Mouse (Mus musculus) c-Kit-positive CD71-negative TER-119-negative erythroid progenitor cells, embryonic 14.5 days (primary cell): ENCODE measurements around the gene Atox1.

Source experiments
- DNase-seq: peaks from one replicate; pipeline ENCODE4 v3.0.0-alpha.2; 2013; ENCODE audit warnings: low read depth

The Atox1 gene

GRCm38 (mm10) chr11:55461019-55461645 lies at the start of gene Atox1:
Atox1 (minus strand) TSS chr11:55461239.
- peak; percentile 96 for DNase-seq

DNA sequence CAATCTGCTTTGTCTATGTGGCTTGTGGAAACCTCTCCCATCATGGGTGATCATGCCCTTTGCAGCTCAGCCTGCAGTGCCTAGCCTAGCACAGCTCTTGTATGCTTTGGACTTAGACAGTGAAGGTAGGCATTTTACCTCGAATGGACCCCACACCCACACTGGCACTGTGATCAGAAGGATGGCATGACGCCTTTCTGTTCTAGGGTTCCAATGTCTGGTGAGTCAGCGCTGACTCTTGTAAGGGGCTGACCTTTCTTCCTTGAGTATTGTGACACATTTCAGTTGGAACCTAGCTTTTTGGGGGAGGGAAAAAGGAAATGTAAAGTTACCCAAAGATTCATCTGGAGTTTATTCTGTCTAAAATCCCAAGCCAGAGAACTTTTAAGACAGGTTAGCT lies 44.4 kb upstream of the Atox1 start:
- no peak for DNase-seq

DNA sequence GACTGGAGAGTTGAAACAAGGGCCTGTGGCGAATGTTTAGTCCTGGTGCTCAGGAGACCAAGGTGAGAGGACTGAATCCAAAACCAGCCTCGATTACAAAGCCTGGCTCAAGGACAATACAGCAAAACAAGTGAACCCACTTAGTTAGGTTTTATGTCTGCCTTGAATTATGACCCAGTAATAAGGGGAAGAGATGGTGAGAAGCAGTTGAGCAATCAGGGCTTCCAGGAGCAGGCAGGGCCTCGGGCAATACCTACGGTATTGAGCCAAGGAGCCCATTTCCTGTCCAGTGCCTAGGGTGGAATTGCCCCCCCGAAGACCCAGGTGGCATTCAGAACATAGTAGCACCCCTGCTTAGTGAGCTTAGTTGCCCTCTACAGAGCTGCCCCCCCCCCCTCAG lies 41.8 kb upstream of the Atox1 start:
- DNase-seq: no peak

DNA sequence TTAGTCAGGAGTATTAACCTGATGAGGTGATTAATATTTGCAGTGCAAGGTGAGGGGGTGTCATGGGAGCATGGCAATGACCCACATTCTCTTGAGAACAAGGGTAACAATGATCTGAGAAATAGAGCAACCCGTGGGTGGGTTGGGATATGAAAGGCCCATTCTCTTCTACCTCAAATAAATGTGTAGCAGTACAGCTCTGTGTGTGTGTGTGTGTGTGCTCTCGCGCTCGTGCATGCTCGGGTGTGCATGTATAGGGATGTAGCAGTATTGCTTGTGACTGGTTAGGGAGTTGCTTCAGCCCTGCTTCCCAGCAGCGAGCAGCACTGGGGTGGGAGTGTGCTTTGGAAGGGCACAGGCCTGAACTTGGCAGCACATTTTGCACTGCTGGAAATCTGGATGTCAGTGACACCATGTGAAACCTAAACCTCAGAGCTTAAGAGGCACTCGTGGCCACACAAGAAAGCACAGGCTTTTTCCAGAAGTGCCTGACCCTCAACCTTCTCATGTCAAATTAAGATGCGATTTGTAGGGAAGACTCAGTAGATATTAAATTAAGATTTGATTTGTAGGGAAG lies 41.0 kb upstream of the Atox1 start:
- no peak for DNase-seq

DNA sequence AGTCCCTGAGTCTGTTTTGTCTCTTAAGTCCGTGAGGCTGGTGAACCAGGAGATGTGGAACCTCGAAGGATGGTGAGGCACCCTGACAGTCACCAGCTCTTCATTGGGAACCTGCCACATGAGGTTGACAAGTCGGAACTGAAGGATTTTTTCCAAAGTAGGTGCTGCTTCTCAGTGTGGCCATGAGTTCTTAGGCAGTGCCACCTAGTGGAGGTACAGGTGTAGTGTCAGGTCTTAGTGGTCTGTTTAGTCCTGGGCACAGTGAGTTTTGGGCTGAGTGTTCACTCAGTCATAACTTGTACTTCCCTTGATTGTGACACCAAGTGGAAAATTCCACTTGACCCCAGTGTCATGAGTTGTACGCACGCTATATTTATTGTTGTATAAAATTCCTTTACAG lies 36.8 kb upstream of the Atox1 start:
- peak; percentile 38 for DNase-seq

- no peak for DNase-seq
Observed at GRCm38 (mm10) chr11:55496158-55496557, 35.1 kb upstream of the Atox1 start.

- DNase-seq: no peak
Observed at GRCm38 (mm10) chr11:55485443-55485842, 24.4 kb upstream of the Atox1 start.

- no peak for DNase-seq
Observed at GRCm38 (mm10) chr11:55473219-55473618, 12.2 kb upstream of the Atox1 start.

GRCm38 (mm10) chr11:55471467-55471866 lies 10.4 kb upstream of the Atox1 start:
- DNase-seq: no peak

DNA sequence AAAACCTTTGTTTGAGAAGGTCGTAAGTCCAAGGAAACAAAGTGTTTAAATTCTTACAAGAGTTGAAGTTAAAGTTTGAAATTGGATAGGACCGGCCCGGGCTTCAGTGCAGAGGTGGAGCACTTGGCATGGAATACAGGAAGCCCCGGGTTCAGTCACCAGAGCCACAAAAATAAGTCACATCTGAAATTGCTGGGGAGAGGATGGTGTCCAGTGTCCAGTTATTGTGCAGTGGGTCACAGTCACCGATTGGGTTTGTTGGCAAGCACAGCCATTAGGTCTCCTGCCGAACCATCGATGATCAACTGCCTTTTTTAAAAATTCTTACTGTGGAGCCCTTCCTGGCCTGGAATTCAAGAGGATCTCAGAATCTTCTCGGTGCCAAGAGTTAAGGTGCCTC lies 9.7 kb upstream of the Atox1 start:
- no peak for DNase-seq

DNA sequence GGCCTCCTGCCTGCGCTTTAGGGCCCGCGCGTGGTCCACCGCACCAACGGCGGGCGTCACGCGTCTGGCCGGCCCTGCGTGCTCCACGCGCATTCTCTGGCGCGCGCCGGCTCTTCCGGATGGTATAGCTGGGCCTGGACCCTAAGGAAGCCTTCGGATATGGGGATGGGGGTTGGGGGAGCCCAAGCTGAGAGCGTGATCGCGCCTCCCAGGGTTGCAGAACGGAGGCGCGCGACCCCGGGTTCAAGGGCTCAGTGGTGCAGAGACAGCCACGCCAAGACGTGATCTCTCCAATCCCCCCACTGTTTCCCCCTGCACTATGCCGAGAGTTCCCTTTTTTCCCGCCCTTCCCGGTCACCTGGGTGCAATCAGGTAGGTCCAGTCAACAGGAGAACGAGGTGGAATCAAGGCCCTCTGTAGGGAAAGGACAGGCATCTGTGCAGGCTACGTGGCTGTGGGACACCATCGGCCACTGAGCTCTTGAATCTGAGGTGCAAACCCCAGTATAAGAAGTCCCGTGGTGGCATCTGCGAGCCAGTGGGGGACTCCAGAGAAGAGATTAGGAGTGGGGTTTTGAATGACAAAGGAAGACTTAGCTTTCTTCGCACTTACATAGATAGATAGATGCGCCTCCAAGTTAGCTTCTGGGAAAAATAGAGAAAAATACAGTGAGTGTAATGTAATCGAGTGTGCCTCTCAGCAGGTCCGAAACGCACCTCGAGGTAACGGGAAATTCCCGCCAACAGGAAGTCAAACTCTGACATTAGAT lies 9.1 kb upstream of the Atox1 start:
- no peak for DNase-seq

GRCm38 (mm10) chr11:55469048-55469843 lies 8.2 kb upstream of the Atox1 start, which contains the start of gene G3bp1:
G3bp1 (plus strand) TSS chr11:55469685.
- DNase-seq: peak; percentile 96

- no peak for DNase-seq
Observed at GRCm38 (mm10) chr11:55468611-55469047, 7.6 kb upstream of the Atox1 start.

DNA sequence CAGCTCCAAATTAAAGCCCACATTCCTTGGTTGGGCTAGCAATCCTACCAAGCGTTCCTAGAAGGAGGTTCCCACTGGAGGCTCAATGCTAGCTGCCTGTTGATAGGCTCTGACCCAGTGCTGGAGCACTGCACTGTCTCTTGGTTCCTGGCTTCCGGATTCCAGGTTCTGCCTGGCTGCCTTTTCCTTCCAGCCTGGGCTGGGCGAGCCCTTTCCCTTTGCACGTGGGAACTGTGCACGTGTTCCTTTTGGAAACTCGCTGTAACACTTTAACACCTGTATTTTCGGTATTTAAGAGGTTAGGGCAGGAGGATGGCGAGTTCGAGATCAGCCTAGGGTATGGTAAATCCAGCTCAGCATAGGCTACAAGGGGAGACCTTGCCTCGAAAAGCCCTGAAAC lies 7.0 kb upstream of the Atox1 start:
- DNase-seq: no peak

DNA sequence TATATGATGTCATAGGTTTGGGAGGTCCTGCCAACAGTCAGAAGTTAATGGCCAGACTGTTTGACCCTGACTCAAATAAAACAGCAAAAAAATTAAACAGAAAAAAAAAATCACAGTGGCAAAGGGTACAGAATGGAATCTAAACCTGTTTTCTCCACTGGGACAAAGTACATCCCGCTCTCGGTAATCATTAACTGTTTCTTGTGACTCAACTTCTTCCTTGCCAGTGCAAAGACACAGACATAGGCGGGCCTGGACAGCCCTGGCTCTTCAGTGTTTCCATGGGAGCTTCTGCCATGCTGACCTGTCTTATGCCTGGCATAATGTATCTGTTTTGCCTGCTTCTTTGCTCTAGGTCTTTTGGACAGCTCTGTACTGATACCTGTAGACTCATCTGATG lies 4.1 kb upstream of the Atox1 start:
- no peak for DNase-seq

GRCm38 (mm10) chr11:55464707-55465106 lies 3.7 kb upstream of the Atox1 start:
- no peak for DNase-seq

DNA sequence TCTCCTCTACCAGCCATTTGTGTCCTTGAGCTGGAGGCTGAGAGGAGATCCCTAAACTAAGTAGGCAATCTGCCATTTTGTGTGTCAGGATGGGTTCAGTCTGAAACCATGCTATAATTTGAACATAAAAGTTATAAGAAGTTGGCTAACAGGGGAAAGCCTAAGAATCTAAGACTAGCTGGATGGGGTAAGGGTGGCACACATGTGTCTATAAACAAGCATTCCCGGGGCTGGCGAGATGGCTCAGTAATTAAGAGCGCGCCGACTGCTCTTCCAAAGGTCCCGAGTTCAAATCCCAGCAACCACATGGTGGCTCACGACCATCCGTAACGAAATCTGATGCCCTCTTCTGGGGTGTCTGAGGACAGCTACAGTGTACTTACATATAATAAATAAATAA lies 1.1 kb upstream of the Atox1 start:
- DNase-seq: no peak

DNA sequence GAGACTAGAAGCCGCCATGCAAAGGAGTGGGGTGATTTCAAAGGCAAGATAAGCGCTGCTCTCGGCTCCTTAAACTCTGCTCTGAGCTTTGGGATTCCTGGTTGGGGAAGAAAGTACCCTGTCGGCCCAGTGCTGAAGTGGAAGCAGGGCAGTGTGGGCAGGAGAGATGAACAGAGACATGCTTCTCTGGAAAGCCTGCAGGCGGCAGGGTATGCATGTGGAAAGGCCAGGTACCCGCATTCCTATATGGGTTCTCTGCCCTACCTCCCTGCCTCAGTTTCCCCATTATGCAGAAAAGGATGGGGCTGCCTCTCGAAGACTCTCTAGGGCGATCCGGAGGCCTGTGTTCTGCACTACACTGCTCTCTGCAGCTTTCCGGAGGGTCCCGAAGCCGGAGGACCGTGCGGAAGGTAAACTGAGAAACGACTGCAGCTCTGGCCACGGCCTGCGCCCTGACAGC lies 450 bp downstream of the Atox1 start:
- no peak for DNase-seq

DNA sequence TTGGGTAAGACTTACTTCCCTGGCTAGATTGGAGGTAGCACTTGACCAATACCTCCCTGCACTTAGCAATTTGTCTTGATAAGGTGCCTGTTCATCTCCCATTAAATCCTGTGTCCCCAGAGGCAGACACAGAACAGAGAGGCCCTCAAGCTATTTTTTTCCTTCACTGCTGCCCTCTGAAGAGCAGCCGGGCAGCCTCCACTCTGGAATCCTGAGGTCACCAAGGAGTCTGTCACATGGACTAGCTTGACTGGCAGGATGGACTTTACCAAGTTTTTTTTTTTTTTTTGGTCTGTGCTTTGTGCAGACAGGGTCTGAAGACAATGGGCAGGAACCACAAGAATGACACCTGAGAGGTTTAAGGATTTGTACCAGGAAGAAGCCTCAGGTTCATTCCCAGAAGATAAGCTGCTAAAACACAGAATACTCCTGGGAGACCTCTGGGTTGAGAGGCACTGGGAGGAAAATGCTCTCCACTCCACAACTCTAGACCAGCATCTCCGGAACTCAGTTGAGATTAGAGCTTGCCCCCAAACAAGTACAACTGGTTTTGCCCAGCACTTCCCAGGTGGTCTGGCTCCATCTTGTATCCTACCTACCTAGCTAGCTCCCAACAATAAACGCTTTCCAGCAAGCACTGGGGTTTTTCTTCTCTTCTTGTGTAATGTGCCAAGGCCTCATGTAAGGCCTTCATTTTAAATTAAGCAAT lies 1.0 kb downstream of the Atox1 start:
- DNase-seq: no peak

- no peak for DNase-seq
Observed at GRCm38 (mm10) chr11:55458501-55458900, 2.5 kb downstream of the Atox1 start.

DNA sequence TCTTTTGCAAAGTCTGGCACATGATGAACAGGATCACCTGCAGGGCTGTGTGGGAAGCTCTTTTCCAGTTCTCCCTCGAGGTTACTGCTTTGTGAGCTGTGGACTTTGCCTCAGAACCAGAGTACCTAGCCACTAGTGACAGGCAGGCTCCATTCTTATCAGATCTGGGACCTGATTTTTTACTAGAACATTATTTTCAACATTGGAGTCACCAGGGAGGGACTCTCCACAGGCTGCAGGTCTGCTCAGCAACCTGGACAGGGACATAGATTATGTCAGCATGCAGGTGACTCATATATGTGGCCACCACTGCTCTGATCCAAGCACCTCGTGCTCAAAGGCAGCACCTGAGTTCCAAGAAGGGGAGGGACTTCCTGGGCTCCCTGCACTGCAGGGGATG lies 5.9 kb downstream of the Atox1 start:
- no peak for DNase-seq

DNA sequence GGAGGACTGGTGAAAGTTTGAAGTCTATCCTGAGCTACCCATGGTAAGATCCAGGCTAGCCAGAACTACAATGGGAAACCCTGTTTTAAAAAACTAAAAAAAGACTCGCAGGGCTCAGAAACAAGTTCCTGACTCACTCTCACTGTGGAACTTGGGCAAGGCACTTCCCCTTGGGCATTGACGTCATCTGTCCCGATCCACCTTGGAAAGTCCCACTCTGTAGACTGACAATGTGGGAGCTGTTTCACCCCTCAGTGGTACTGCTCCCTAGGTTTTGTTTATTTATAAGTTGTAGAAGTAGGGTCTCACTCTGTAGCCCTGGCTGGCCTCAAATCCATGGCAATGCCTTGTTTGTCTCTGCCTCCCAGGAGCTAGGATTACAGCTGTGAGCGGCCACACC lies 7.4 kb downstream of the Atox1 start:
- no peak for DNase-seq
